Mouse (Mus musculus) lung, adult 2 months (tissue): ENCODE measurements around the gene Fpr-rs4. TPM values are rescaled to one million over a fixed set of nuclear protein-coding genes. Genes with fewer than 3 reads are reported as not detected.
"Not testable (repeated sequence)": the region's sequence is repeated elsewhere in the genome, so short reads cannot be mapped to it uniquely, and the experiment has no call there.

ENCODE experiments used
- DNase-seq: peaks from one replicate; pipeline ENCODE4 v3.0.0; 2022
- H3K4me1 ChIP-seq: fragments of 200-500 bp; 2 replicates; pipeline ENCODE4 v1.6.1; 2011; ENCODE audit warnings: low read length; ENCODE audit not compliant: control insufficient read depth, insufficient read depth
- H3K4me3 ChIP-seq: fragments of 200-500 bp; replicated peaks from 2 replicates; pipeline ENCODE3; 2011; ENCODE audit warnings: low read depth, mild to moderate bottlenecking, control low read depth, low read length; ENCODE audit errors: extremely low read depth
- CTCF ChIP-seq: fragments of 200-500 bp; IDR thresholded peaks from 2 replicates; pipeline ENCODE4 v1.5.1; 2011; ENCODE audit warnings: mild to moderate bottlenecking, low read length, control low read depth; ENCODE audit not compliant: insufficient read depth
- POLR2A ChIP-seq: fragments of 200-500 bp; IDR thresholded peaks from 2 replicates; pipeline ENCODE4 v1.6.1; 2011; ENCODE audit warnings: low read depth, mild to moderate bottlenecking, control low read depth, low read length, borderline replicate concordance; ENCODE audit errors: extremely low read depth
- WGBS: fragments of 180-500 bp; shearing (Covaris S2); methylation state at CpG from one replicate; pipeline ENCODE4 v1.1.7; 2018; 5-methylcytosine and 5-hydroxymethylcytosine counted together
- polyA plus RNA-seq: library from polyadenylated mRNA; depleted of rRNA; stranded (reverse); fragments of >200 nt; gene quantifications from 2 replicates; pipeline ENCODE4 v1.2.3, GENCODE M21; 2012; rRNA removed

Fpr-rs4 gene
- polyA plus RNA-seq, result not detected in 2 replicates

- H3K4me3 ChIP-seq, result no peak within 1 kb of the TSS
- 31% methylated on average over 2 of the region's 2 CpGs for WGBS
- no peak for DNase-seq
- TF ChIP-seq POLR2A, result no peak
- TF ChIP-seq CTCF, result no peak
- no peaks in the 10 kb centered on the region for H3K4me1 ChIP-seq
These were observed at the start of gene Fpr-rs4 for GRCm38 (mm10) chr17:18021433-18021832. Gene Fpr-rs4, plus strand, starts transcription at chr17:18021733.

DNA sequence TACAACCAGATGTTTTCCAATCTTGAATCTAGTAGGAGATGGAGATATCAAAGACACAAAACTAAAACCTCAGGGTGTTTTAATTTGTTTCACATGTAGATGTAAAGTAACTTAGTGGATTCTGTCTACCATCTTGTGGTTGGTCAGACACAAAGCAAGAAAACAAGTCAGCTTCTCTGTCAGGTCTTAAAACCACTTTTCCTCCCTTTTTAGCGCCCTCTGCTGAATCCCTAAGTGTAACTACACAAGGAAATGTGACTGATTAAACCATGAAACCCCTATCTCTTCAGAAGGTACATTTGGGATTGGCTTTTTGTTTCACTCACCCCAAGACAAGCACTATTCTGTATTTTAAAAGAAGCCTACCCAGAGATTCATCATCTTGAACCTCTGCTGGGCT lies 48.1 kb upstream of the Fpr-rs4 start:
- TF ChIP-seq POLR2A, result no peak
- WGBS, result 0% methylated on average over 1 of the region's 1 CpGs
- DNase-seq, result no peak
- Histone ChIP-seq H3K4me1 (no peaks in the 10 kb centered on the region), H3K4me3 (no peak overlapping the region)

GRCm38 (mm10) chr17:17981232-17981631 lies 40.3 kb upstream of the Fpr-rs4 start:
- WGBS, result 70% methylated on average over 2 of the region's 2 CpGs
- H3K4me3 ChIP-seq, DNase-seq, H3K4me1 ChIP-seq: not testable (repeated sequence)

DNA sequence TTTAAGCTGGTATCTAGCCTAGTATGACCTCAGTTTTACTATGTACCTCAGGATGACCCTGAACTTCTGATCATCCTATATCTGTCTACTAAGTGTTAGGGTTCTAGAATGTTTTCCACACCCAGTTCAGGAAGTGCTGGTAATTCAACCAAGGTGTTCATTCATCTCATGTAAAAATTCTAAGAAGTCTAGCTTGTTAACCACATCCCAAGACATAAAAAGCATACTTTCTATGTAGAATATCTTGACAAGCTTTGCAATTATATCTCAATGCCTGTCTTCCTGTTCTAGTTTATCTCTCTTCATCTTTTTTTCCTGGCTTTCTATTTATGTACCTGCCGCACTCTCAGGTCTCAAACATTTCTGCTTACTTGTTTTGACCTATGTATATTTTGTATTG lies 16.8 kb upstream of the Fpr-rs4 start:
- Histone ChIP-seq H3K4me3 (no peak overlapping the region), H3K4me1 (no peaks in the 10 kb centered on the region)
- DNase-seq, result no peak
- TF ChIP-seq CTCF (no peak), POLR2A (no peak)
- WGBS, result 85% methylated on average over 1 of the region's 1 CpGs

DNA sequence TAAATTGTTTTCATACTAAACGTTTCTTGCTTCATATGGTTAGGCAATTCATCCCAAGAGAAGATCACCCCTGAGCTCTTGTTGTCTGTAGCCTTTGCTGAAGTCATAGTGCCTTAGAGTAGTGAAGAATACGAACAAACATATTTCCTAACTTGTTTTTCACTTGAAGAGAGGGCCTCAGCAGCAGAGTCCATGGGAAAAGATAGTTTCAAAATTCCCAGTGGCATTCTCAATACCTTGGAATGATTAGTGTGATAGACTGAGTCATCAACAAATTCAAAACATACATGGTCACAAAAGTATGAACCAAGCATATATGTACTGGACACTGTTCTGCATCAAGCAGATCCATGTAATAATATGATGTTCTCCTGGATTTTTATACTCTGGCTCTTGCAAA lies 27.6 kb downstream of the Fpr-rs4 start, which contains the start of gene Vmn2r124:
Gene Vmn2r124, plus strand, starts transcription at position 301 of the 400 bp plus-strand sequence.
- H3K4me1 ChIP-seq, result no peaks in the 10 kb centered on the region
- DNase-seq, result no peak
- TF ChIP-seq CTCF (no peak), POLR2A (no peak)
- no peak within 1 kb of the TSS for H3K4me3 ChIP-seq
- 27% methylated on average over 2 of the region's 2 CpGs for WGBS

Other genes starting within 250 kb of the Fpr-rs4 start
- gene Spaca6, start 194.6 kb upstream of the Fpr-rs4 start, polyA plus RNA-seq, result 38.5 and 56.7 TPM in 2 replicates
- gene Has1, start 166.5 kb upstream of the Fpr-rs4 start, polyA plus RNA-seq, result 1.9 and 3.8 TPM in 2 replicates
- gene Fpr1, start 137.8 kb upstream of the Fpr-rs4 start, polyA plus RNA-seq, result 15.1 and 19.0 TPM in 2 replicates
- gene Fpr2, start 133.9 kb upstream of the Fpr-rs4 start, polyA plus RNA-seq, result 5.4 and 10.9 TPM in 2 replicates
- not detected in 2 replicates for gene Fpr3, start 133.9 kb upstream of the Fpr-rs4 start, polyA plus RNA-seq
- gene Vmn2r124, start 27.7 kb downstream of the Fpr-rs4 start, polyA plus RNA-seq, result not detected in 2 replicates
- not detected in 2 replicates for gene Vmn2r91, start 63.3 kb downstream of the Fpr-rs4 start, polyA plus RNA-seq
- gene Vmn2r92, start 130.2 kb downstream of the Fpr-rs4 start, polyA plus RNA-seq, result not detected in 2 replicates